Mouse (Mus musculus) liver, adult (tissue): ENCODE results near the gene Krt222.
A peak's percentile ranks its signal among the peaks of the same experiment; 100 is the strongest.

Experiments used
- GATA4 ChIP-seq: IDR thresholded peaks from 2 replicates; pipeline ENCODE4 v1.6.1; 2014; ENCODE audit warnings: mild to moderate bottlenecking, low read length; ENCODE audit not compliant: insufficient replicate concordance

The Krt222 gene

DNA sequence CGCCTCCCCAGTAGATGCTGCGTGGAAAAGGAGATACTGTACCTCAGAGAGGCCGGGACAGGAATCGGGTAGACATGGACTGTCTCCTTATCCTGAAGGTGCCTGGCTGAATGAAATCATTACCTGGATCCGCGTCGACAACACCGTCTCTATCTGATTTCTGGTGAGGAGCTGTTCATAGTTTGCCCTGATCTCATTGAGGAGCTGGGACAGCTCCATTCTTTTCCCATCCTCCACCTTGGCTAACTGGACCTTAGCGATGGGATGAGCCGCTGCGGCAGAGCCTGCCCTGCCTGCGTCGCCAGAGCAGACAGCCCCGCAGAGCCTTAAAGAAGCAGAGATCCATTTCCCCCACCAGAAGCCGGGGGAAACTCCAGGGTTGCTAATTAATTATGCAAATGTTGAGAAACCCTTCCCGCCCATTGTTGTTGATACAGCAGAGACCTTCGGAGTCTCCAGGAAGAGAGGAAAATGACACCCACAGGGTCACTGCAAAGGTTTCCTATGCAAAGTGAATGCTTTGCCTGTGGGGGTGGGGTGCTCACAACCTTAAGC is at the start of gene Krt222:
Gene Krt222 (minus strand): TSS at position 266 of the 555 bp plus-strand sequence.
- no peak for TF ChIP-seq GATA4

DNA sequence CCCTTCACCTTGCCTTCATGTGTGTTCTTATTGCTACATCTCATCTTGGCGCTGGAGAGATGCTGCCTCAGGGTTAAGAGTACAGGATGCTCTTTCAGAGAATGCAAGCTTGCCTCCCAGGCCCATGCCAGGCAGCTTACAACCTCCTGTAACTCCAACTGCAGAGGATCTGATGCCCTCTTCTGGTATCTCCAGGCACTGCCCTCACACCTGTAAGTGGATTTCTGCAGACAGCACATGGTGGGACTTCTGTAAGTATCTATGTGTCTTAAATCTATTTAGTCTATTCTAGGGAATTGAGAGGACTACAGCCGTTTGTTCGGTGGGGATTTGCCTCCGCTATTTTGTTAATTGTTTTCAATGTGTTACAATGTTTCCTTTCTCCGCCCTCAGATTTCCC is 49.0 kb upstream of the Krt222 start:
- no peak for TF ChIP-seq GATA4

DNA sequence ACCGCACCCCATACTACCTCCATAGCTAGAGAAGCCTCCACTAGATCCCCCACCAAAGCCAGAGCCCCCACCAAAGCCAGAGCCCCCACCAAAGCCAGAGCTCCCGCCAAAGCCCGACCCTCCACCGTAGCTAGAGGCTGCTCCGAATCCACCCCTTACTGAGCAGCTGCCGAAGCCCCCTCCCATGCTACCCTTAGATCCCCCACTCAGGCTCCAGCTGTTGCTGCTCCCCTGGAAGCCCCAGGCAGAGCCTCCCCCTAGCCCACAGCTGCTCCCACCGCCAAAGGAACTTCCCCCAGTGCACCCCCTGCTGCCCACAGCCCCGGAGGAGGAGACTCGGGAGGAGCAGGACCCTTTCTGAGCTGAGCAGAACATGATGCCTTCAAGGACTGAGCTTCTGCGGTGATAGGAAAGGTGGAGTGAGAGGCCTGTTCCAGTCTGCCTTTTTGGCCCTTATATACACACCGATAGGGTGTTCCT is 41.0 kb upstream of the Krt222 start, which contains the start of gene Krt24:
Gene Krt24 (minus strand): TSS at position 430 of the 480 bp plus-strand sequence.
- TF ChIP-seq GATA4, result no peak

DNA sequence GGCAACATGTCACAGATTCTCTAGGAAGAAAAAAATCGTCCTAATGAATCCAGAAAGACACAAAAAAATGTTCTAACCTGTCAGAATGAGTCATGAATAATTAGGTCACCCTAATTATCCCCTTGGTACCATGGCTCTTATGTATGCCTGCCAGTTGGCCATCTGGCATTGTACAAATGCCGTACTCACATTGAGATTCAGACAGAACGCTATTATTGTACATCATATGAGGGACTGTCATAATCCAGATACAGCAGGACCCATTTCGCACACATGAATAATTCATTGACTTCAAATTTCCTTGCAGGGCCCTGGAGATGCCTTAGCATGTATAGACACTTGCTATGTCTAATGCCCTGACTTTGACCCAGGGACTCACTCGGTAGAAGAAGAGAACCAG is 40.1 kb upstream of the Krt222 start:
- TF ChIP-seq GATA4, result no peak

DNA sequence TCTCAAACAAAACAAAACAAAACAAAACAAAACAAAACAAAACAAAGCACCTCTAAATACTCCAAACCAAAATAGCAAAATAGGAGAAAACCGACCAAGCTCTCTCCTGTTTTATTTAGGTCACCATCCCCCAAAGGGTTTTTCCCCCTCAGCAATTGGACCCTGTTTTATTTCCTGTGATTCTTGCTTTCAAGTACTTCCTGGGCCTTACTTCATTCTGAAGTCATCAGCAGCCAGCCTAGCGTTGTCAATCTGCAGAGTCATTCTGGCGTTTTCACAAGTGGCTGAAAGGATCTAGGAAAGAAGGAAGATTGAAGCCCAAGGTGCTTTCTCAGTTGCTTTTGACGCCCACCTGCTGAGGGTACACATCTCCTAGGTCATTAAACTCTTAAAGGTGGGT is 39.4 kb upstream of the Krt222 start:
- TF ChIP-seq GATA4, result no peak

DNA sequence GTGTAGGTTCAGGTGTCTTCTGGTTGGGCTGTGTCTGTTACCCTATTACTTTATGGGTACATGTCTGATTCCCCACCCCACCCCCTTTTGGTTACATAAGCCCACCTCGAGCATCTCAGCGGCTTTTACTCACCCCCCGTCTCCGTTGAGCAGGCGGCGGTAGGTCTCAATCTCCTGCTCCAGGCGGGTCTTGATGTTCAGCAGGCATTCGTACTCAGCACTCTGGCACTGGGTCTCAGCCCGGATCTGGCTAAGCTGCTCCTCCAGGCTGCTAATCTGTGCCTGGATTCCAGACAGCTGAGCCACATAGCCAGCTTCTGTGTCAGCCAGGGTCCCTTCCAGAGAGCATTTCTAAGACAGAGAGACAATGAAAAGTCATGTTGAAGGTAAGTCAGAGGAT is 37.2 kb upstream of the Krt222 start:
- TF ChIP-seq GATA4, result no peak

DNA sequence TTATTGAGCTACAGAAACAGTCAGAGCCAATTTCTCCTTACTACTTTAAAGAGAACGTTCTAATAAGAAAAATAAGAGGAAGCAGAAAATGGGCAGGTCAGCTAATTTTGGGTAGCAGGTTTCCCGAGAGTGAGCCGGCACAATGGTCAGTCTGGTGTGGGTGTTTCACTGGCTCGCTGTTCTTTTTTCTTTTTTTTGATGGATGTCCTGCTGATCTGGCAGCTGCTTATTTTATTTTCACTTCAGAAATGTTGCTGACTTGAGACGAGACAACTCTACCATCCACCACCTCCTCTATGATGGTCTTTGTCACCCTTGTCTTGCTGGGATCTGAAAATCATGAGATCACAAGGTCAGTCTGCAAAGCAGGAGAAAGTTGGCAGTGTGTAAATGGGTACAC is 36.1 kb upstream of the Krt222 start:
- TF ChIP-seq GATA4, result no peak

DNA sequence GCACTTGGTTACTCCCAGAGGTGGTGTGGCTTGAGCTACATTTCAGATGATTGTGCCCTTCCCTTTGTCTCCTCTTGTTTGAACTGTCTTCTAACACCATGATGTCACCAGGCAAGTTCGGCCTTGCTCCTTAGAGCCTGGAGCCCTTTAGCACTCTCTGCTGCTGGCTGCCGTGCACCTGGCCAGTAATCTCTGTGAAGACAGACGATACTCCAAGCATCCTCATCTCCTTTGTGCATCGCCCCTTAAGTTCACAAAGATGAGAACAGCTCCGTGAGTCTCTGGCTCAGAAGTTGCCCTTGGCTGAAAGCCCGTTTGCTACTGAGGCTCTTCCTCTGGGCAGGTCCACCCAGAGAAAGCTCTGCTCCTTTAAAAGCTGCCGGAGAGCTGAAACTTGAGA is 32.9 kb upstream of the Krt222 start:
- no peak for TF ChIP-seq GATA4

DNA sequence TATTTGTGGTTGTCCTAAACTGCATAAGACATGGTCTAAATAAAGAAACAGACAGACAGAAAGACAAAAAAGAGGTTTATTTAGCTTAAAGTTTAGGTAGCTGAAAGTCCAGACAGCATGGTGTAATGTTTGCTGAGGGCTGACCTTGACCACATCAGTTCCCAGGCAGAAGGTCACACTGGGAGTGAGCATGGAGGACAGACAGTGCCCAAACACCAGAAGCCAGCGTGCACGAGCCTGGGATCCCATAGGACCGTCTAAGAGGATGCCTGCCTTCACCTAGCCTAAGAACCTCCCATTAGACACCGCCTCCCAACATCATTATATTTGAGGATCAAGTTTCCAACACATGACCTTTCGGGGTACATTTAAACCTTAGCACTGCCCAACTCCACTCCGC is 31.7 kb upstream of the Krt222 start:
- no peak for TF ChIP-seq GATA4

DNA sequence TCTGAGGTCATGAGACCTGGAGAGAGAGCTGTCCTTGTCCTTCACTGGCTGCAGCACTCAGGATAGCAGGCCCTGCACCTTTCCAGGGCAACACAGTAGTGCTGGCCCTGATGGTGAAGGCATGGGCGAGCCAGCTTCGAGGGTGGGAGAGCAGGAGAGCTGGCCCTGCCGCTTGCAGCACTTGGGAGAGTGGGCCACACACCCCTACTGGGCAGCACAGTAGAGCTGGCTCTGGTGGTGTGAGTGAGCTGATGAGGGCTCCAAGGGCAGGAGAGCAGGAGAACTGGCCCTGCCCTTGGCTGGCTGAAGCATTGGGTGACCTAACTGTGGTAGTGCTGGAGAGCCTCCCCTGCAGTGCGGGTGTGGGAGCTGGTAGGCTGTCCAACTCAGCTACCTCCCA is 28.8 kb upstream of the Krt222 start:
- TF ChIP-seq GATA4, result no peak

DNA sequence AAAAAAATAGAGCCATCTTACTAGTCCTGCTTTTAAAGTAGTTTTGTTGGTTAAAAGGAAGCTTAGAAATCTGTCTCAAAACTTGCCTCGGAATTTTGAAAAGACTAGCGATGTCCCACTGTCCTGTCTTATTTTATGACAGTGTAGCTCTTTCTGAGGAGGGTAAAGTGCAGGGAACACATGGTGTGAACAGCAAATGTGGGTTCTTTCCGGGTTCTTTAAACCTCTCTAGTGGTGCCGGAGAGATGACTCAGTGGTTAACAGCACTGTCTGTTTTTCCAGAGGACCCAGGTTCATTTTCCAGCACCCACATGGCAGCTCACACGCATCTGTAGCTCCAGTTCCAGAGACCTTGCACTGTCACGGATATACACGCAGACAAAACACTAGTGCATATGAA is 25.3 kb upstream of the Krt222 start:
- no peak for TF ChIP-seq GATA4

DNA sequence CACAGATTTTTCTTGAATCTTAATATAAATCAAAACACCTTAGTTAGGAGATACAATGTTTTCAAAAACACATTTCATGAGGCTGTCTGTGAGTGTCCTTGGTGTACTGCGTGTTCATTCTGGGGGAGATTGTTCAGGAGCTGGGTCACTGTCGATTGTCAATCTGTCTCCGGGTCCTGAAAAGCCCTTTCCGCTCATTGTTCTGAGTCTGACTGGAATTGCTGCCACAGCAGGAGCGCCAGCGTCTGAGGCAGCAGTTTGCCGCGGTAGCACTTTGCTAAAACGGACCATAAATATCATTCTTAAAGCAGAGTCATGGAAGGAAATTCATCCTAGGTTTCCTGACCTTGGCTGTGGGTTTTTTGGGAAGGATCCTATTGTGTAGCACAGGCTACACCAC is 21.9 kb upstream of the Krt222 start:
- TF ChIP-seq GATA4, result peak; percentile 69; the same call in 1 of the 2 replicates

DNA sequence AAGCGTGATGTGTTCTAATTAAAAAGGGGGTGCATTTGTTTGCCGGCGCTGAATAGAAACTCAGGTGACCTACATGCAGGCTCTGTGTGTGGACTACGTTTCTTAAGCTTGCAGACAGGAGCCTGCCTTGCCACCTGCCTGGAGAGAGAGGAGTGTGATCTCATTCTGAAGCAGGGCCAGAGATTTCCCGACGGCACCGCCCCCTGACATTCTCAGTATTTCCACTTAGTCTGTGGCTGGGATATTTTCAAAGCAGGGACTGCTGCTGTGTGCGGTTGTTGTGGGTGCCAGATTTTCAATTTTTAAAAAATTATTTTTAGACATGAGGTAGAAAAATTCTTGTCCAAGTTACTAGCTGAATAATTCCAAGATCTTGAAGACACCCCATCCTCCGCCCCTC is 21.3 kb upstream of the Krt222 start:
- TF ChIP-seq GATA4, result no peak

DNA sequence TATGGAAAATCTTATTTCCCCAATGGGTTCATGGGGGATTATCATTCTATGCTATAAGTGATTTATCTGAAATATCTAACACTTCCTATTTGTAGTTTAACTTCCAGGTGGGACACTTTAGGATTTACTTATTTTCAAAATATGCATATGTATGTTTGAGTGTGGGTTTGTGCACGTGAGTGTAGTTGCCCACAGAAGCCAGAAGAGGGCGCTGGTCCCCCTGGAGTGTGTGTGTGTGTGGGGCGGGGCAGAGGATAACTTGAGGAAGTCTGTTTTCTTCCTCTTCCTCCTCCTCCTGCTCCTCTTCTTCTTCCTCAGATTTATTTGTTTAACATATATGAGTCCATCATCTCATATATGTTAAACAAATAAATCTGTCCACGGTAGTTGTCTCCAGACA is 12.3 kb upstream of the Krt222 start:
- no peak for TF ChIP-seq GATA4

DNA sequence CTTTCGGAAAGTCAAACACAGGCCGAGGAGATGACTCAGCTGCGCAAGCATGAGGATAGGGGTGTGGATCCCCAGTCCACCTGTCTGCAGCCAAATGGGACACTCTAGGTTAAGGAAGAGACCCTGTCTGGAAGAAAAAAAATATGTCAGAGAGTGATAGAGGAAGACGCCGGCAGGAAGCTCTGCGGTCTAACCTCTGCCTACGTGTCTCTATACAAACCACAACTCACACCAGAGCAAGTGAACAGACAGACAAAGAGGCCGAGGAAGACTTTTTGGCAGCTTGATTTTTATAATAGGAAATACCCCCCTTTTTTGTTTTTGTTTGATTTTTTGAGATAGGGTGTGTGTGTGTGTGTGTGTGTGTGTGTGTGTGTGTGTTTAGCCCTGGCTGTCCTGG is 11.4 kb upstream of the Krt222 start:
- TF ChIP-seq GATA4, result no peak

DNA sequence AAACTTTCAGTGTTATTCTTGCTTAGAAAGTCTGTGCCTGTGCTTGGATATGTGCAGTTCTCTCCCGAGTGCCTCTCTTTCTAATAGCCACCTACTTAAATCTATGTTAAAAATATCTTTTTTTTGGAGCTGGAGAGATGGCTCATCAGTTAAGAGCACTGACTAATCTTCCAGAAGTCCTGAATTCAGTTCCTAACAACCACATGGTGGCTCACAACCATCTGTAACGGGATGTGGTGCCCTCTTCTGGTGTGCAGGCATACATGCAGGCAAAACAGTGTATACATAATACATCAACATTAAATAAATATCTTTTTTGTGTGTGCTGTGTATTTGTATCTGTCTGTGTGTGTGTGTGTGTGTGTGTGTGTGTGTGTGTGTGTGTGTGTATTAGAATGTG is 10.0 kb upstream of the Krt222 start:
- TF ChIP-seq GATA4, result no peak

DNA sequence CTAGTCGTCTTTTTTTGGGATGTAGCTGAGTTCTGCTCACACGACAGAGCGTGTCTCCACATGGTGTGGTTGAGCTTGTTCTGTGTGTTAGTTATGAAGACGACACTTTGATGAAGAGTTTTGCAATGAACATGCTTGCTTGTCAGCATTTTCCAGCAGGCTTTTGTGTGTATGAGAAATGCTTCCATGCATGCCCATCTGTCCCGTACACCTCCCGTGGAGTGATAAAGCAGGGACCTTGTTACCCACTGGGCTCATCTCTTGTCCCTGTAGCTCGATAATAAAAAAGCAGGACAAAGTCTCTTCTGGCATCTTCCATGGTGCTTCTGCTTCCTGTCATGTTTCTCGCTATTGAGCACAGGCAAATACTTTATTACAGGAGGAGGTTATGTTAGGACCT is 8.8 kb upstream of the Krt222 start:
- TF ChIP-seq GATA4, result no peak
